Mouse (Mus musculus): ENCODE measurements around the gene Gli3.

- TF ChIP-seq CTCF (IDR thresholded peaks at IDR 0.05; ENCODE audit: control insufficient read depth, insufficient read depth, low read length) (no peak), POLR2A (IDR thresholded peaks at IDR 0.05; ENCODE audit: borderline replicate concordance, control insufficient read depth, low read depth, low read length) (no peak)
Measured at GRCm38 (mm10) chr13:15602161-15602560, 139.1 kb downstream of the Gli3 start.
